Mouse (Mus musculus) myocyte (in vitro differentiated cells): ENCODE data around the gene Gm49337.

Source experiments
- POLR2A ChIP-seq: IDR thresholded peaks from one replicate; pipeline ENCODE4 v1.6.1; 2011; ENCODE audit warnings: low read depth, mild to moderate bottlenecking, control low read depth, moderate library complexity; ENCODE audit not compliant: insufficient read length
- USF1 ChIP-seq: IDR thresholded peaks from one replicate; pipeline ENCODE4 v1.6.1; 2011; ENCODE audit warnings: low read depth, mild to moderate bottlenecking, control low read depth, moderate library complexity

DNA sequence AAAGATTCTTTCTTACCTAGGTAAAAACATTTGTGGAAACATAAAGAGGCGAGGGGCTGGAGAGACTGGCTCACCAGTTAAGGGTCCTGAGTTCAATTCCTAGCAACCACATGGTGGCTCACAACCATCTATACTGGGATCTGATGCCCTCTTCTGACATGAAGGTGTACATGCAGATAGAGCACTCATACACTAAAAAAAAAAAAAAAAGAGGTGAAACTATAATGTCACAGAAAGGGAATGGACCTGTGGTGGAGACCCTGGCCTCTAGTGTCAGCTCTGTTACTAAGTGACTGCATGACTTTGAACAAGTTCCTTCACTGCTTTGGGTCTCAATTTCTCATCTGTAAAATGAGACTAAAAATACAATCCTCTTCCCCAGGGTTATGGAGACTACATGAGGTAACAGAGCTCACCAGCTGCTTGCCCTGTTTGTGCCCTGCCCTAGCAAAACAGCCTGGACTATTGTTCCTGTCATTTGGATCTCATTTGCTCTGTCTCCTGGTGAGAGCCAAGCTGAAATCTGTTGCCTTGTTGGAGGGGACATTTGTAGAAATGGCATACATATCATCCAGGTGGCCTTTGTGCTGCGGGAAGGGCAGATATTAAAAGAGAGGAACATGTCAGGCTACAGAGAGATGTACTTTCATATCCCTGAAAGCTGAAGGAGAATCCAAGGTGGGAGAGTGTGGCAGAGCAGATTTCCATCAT, 42.9 kb downstream of the Gm49337 start:
- TF ChIP-seq POLR2A (no peak), USF1 (no peak)
